Mouse (Mus musculus): Measurements from ENCODE around the gene Igf2. TPM values are rescaled to one million over a fixed set of nuclear protein-coding genes. Genes with fewer than 3 reads are reported as not detected.

The Igf2 gene
- polyA plus RNA-seq, 1 experiment: 272 TPM

GRCm38 (mm10) chr7:142645045-142645444 is 21.6 kb downstream of the Igf2 start:
- Histone ChIP-seq H3K9ac (ENCODE audit: low read depth, poor library complexity, severe bottlenecking) (no peak overlapping the region), H3K4me3 (ENCODE audit: low read depth, low read length) (no peak overlapping the region), H3K27me3 (ENCODE audit: control insufficient read depth, insufficient read depth, low read length, poor library complexity, severe bottlenecking) (no peaks in the 10 kb centered on the region), H3K9me3 (replicated peaks; ENCODE audit: control insufficient read depth, insufficient read depth, low read length, poor library complexity, severe bottlenecking) (no peaks in the 10 kb centered on the region), H3K4me1 (ENCODE audit: control insufficient read depth, insufficient read depth, low read length) (no peaks in the 10 kb centered on the region), H3K36me3 (ENCODE audit: control insufficient read depth, insufficient read depth, low read length, poor library complexity, severe bottlenecking) (no peaks in the 10 kb centered on the region), H3K27ac (ENCODE audit: insufficient read depth, low read length) (no peak overlapping the region)
- TF ChIP-seq POLR2A (IDR thresholded peaks at IDR 0.05; ENCODE audit: insufficient read depth, low read length) (no peak), EP300 (IDR thresholded peaks at IDR 0.05; ENCODE audit: insufficient read depth, low read depth, low read length) (no peak), CTCF (IDR thresholded peaks at IDR 0.05; ENCODE audit: low read depth, low read length) (no peak)

GRCm38 (mm10) chr7:142636178-142636577 is 30.4 kb downstream of the Igf2 start:
- no peak overlapping the region for H3K4me3 ChIP-seq (ENCODE audit: low read depth, low read length)
- H3K9ac ChIP-seq (ENCODE audit: low read depth, poor library complexity, severe bottlenecking): no peak overlapping the region
- H3K27me3 ChIP-seq (ENCODE audit: control insufficient read depth, insufficient read depth, low read length, poor library complexity, severe bottlenecking): no peaks in the 10 kb centered on the region
- no peaks in the 10 kb centered on the region for H3K4me1 ChIP-seq (ENCODE audit: control insufficient read depth, insufficient read depth, low read length)
- TF ChIP-seq CTCF (IDR thresholded peaks at IDR 0.05; ENCODE audit: low read depth, low read length) (no peak), EP300 (IDR thresholded peaks at IDR 0.05; ENCODE audit: insufficient read depth, low read depth, low read length) (no peak), POLR2A (IDR thresholded peaks at IDR 0.05; ENCODE audit: insufficient read depth, low read length) (no peak)
- no peaks in the 10 kb centered on the region for H3K9me3 ChIP-seq (replicated peaks; ENCODE audit: control insufficient read depth, insufficient read depth, low read length, poor library complexity, severe bottlenecking)
- H3K36me3 ChIP-seq (ENCODE audit: control insufficient read depth, insufficient read depth, low read length, poor library complexity, severe bottlenecking): no peaks in the 10 kb centered on the region
- H3K27ac ChIP-seq (ENCODE audit: insufficient read depth, low read length): no peak overlapping the region

- no peak overlapping the region for H3K27ac ChIP-seq (ENCODE audit: insufficient read depth, low read length)
- H3K9me3 ChIP-seq (replicated peaks; ENCODE audit: control insufficient read depth, insufficient read depth, low read length, poor library complexity, severe bottlenecking): no peaks in the 10 kb centered on the region
- TF ChIP-seq CTCF (IDR thresholded peaks at IDR 0.05; ENCODE audit: low read depth, low read length) (no peak), EP300 (IDR thresholded peaks at IDR 0.05; ENCODE audit: insufficient read depth, low read depth, low read length) (no peak)
- no peak overlapping the region for H3K4me3 ChIP-seq (ENCODE audit: low read depth, low read length)
- H3K9ac ChIP-seq (ENCODE audit: low read depth, poor library complexity, severe bottlenecking): no peak overlapping the region
- no peaks in the 10 kb centered on the region for H3K27me3 ChIP-seq (ENCODE audit: control insufficient read depth, insufficient read depth, low read length, poor library complexity, severe bottlenecking)
- no peaks in the 10 kb centered on the region for H3K36me3 ChIP-seq (ENCODE audit: control insufficient read depth, insufficient read depth, low read length, poor library complexity, severe bottlenecking)
- H3K4me1 ChIP-seq (ENCODE audit: control insufficient read depth, insufficient read depth, low read length): no peaks in the 10 kb centered on the region
Observed at GRCm38 (mm10) chr7:142630691-142631090, 35.9 kb downstream of the Igf2 start.

- no peak for TF ChIP-seq POLR2A (IDR thresholded peaks at IDR 0.05; ENCODE audit: insufficient read depth, low read length)
- no peak for TF ChIP-seq CTCF (IDR thresholded peaks at IDR 0.05; ENCODE audit: low read depth, low read length)
- no peak for TF ChIP-seq EP300 (IDR thresholded peaks at IDR 0.05; ENCODE audit: insufficient read depth, low read depth, low read length)
- no peaks in the 10 kb centered on the region for H3K9me3 ChIP-seq (replicated peaks; ENCODE audit: control insufficient read depth, insufficient read depth, low read length, poor library complexity, severe bottlenecking)
Observed at GRCm38 (mm10) chr7:142629806-142630205, 36.8 kb downstream of the Igf2 start.

GRCm38 (mm10) chr7:142622180-142622579 is 44.4 kb downstream of the Igf2 start:
- no peak overlapping the region for H3K9ac ChIP-seq (ENCODE audit: low read depth, poor library complexity, severe bottlenecking)
- no peak overlapping the region for H3K4me3 ChIP-seq (ENCODE audit: low read depth, low read length)
- TF ChIP-seq CTCF (IDR thresholded peaks at IDR 0.05; ENCODE audit: low read depth, low read length) (no peak), POLR2A (IDR thresholded peaks at IDR 0.05; ENCODE audit: insufficient read depth, low read length) (no peak), EP300 (IDR thresholded peaks at IDR 0.05; ENCODE audit: insufficient read depth, low read depth, low read length) (no peak)
- H3K36me3 ChIP-seq (ENCODE audit: control insufficient read depth, insufficient read depth, low read length, poor library complexity, severe bottlenecking): no peaks in the 10 kb centered on the region
- no peaks in the 10 kb centered on the region for H3K27me3 ChIP-seq (ENCODE audit: control insufficient read depth, insufficient read depth, low read length, poor library complexity, severe bottlenecking)
- no peaks in the 10 kb centered on the region for H3K9me3 ChIP-seq (replicated peaks; ENCODE audit: control insufficient read depth, insufficient read depth, low read length, poor library complexity, severe bottlenecking)
- no peak overlapping the region for H3K27ac ChIP-seq (ENCODE audit: insufficient read depth, low read length)
- H3K4me1 ChIP-seq (ENCODE audit: control insufficient read depth, insufficient read depth, low read length): no peaks in the 10 kb centered on the region

More at GRCm38 (mm10) chr7:142629806-142630205, 36.8 kb downstream of the Igf2 start:
- Histone ChIP-seq H3K27ac (ENCODE audit: insufficient read depth, low read length) (no peak overlapping the region), H3K4me1 (ENCODE audit: control insufficient read depth, insufficient read depth, low read length) (no peaks in the 10 kb centered on the region), H3K27me3 (ENCODE audit: control insufficient read depth, insufficient read depth, low read length, poor library complexity, severe bottlenecking) (no peaks in the 10 kb centered on the region), H3K9ac (ENCODE audit: low read depth, poor library complexity, severe bottlenecking) (no peak overlapping the region), H3K4me3 (ENCODE audit: low read depth, low read length) (no peak overlapping the region), H3K36me3 (ENCODE audit: control insufficient read depth, insufficient read depth, low read length, poor library complexity, severe bottlenecking) (no peaks in the 10 kb centered on the region)

- Histone ChIP-seq H3K4me1 (ENCODE audit: control insufficient read depth, insufficient read depth, low read length) (peaks cover 10% of the 10 kb centered on the region), H3K4me3 (ENCODE audit: low read depth, low read length) (no peak overlapping the region), H3K9ac (ENCODE audit: low read depth, poor library complexity, severe bottlenecking) (no peak overlapping the region), H3K27ac (ENCODE audit: insufficient read depth, low read length) (no peak overlapping the region), H3K36me3 (ENCODE audit: control insufficient read depth, insufficient read depth, low read length, poor library complexity, severe bottlenecking) (no peaks in the 10 kb centered on the region), H3K9me3 (replicated peaks; ENCODE audit: control insufficient read depth, insufficient read depth, low read length, poor library complexity, severe bottlenecking) (no peaks in the 10 kb centered on the region), H3K27me3 (ENCODE audit: control insufficient read depth, insufficient read depth, low read length, poor library complexity, severe bottlenecking) (no peaks in the 10 kb centered on the region)
- TF ChIP-seq POLR2A (IDR thresholded peaks at IDR 0.05; ENCODE audit: insufficient read depth, low read length) (no peak), EP300 (IDR thresholded peaks at IDR 0.05; ENCODE audit: insufficient read depth, low read depth, low read length) (no peak), CTCF (IDR thresholded peaks at IDR 0.05; ENCODE audit: low read depth, low read length) (no peak)
Observed at GRCm38 (mm10) chr7:142613077-142613476, 53.5 kb downstream of the Igf2 start.

Measured in ES-Bruce4 (cell line).